Mouse (Mus musculus) embryonic fibroblast, embryonic 13.5 days (primary cell): ENCODE measurements at regions not wholly inside any gene's neighbourhood (a gene's known extent, or its start where the extent isn't known, plus 50 kb on each side); places are given as distances from the start of the nearest gene placed in this dataset.

Source experiments
- CTCF ChIP-seq: IDR thresholded peaks from 2 replicates; pipeline ENCODE4 v1.5.1; 2011; ENCODE audit warnings: mild to moderate bottlenecking, control low read depth, low read length, moderate library complexity, borderline replicate concordance; ENCODE audit not compliant: insufficient read depth
- POLR2A ChIP-seq: IDR thresholded peaks from 2 replicates; pipeline ENCODE4 v1.6.1; 2011; ENCODE audit warnings: low read depth, mild to moderate bottlenecking, control low read depth, low read length, moderate library complexity

DNA sequence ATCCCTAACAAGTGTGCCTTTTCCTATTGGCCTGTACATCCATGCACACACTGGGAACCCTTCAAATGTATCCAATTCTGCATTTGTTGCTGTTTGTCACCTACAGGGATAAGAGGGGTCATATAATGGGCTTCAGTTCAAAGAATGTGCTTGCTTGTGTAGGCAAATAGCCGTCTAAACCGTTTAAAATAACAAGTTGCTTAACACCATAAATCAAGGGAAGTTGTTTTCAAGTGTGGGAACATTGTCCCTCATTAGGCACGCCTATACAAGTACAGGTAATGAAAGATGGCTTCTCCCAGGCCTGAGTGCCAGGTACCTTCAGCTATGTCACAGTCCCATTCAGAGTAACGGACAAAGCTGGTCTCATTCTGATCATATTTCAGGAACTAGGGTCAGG is 72.0 kb upstream of the Foxn3 start:
- TF ChIP-seq POLR2A (no peak), CTCF (no peak)
